Mouse (Mus musculus) kidney, adult 2 months (tissue): Measurements from ENCODE around the gene Nwd1. TPM values are rescaled to one million over a fixed set of nuclear protein-coding genes. Genes with fewer than 3 reads are reported as not detected.
"Not testable (repeated sequence)": the region's sequence is repeated elsewhere in the genome, so short reads cannot be mapped to it uniquely, and the experiment has no call there.

Source experiments
- DNase-seq: peaks from one replicate; pipeline ENCODE4 v3.0.0; 2021
- H3K27ac ChIP-seq: fragments of 200-500 bp; 2 replicates; pipeline ENCODE4 v1.5.1; 2012; ENCODE audit warnings: low read depth, low read length, control low read depth, inconsistent platforms; ENCODE audit not compliant: insufficient read depth
- H3K27me3 ChIP-seq: fragments of 200-500 bp; replicated peaks from 2 replicates; pipeline ENCODE4 v1.6.1; 2012; ENCODE audit warnings: mild to moderate bottlenecking, moderate library complexity, low read length, inconsistent platforms; ENCODE audit not compliant: control insufficient read depth, insufficient read depth
- H3K36me3 ChIP-seq: fragments of 200-500 bp; 2 replicates; pipeline ENCODE4 v1.6.1; 2012; ENCODE audit warnings: mild to moderate bottlenecking, moderate library complexity, low read length, inconsistent platforms; ENCODE audit not compliant: control insufficient read depth, insufficient read depth
- H3K4me1 ChIP-seq: fragments of 200-500 bp; 2 replicates; pipeline ENCODE4 v1.6.1; 2011; ENCODE audit warnings: low read length; ENCODE audit not compliant: control insufficient read depth, insufficient read depth
- H3K4me3 ChIP-seq: fragments of 200-500 bp; 2 replicates; pipeline ENCODE4 v1.5.1; 2011; ENCODE audit warnings: mild to moderate bottlenecking, low read depth, low read length, control low read depth; ENCODE audit not compliant: insufficient read depth
- CTCF ChIP-seq: fragments of 200-500 bp; conservative IDR thresholded peaks from 2 replicates; pipeline ENCODE4 v1.5.1; 2011; ENCODE audit warnings: low read depth, mild to moderate bottlenecking, control low read depth, low read length, moderate library complexity, mixed read lengths; ENCODE audit not compliant: insufficient read depth, insufficient read length
- POLR2A ChIP-seq: fragments of 200-500 bp; IDR thresholded peaks from one replicate; pipeline ENCODE4 v1.6.1; 2011; ENCODE audit warnings: low read depth, low read length, control low read depth
- WGBS: fragments of 180-500 bp; shearing (Covaris S2); methylation state at CpG from one replicate; pipeline ENCODE4 v1.1.7; 2018; 5-methylcytosine and 5-hydroxymethylcytosine counted together
- polyA plus RNA-seq: library from polyadenylated mRNA; depleted of rRNA; stranded (reverse); fragments of >200 nt; gene quantifications from 2 replicates; pipeline ENCODE4 v1.2.3, GENCODE M21; 2012

The Nwd1 gene
- polyA plus RNA-seq, 1 experiment: 0.08 TPM

DNA sequence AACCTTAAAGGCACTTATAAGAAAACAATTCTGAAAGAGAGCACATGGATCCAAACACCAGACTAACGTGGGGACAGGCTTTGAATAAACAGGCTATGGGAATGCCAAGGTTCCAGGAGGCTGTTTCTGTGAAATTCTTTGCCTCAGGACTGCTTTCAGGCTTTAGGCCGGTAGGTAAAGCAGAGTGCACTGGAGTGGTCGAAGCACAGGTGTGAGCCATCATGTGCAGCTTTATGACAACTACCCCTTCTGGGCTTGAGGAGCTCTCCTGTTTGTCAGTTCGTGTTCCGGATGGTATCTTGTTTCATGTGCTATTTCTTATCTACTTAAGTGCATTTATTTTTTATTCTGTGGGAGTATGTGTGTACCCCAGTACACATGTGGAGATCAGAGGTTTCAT, 30.8 kb downstream of the Nwd1 start:
- no peak for TF ChIP-seq CTCF
- TF ChIP-seq POLR2A: no peak
- no peak overlapping the region for H3K4me3 ChIP-seq
- H3K4me1 ChIP-seq: no peaks in the 10 kb centered on the region
- no peaks in the 10 kb centered on the region for H3K36me3 ChIP-seq
- 58% methylated on average over 5 of the region's 5 CpGs for WGBS
- no peaks in the 10 kb centered on the region for H3K27me3 ChIP-seq
- H3K27ac ChIP-seq: no peak overlapping the region
- no peak for DNase-seq

DNA sequence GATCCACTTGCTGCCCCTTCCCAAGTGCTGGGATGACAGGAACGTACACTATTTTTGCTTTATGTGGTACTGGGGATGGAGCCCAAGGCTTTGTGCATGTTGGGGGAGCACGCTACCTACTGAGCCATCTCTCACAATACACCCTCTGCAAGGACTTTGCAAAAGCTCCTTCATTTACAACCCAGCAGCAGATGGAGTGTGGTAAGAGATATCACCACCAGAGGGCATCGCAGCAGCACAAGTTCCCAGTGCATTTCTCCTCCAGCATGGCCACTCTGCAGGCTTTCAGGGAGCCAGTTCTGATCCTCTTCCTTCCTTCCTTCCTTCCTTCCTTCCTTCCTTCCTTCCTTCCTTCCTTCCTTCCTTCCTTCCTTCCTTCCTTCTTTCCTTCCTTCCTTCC, 33.6 kb downstream of the Nwd1 start:
- 14% methylated on average over 3 of the region's 3 CpGs for WGBS
- Histone ChIP-seq H3K4me1 (no peaks in the 10 kb centered on the region), H3K36me3 (no peaks in the 10 kb centered on the region), H3K27ac (no peak overlapping the region), H3K27me3 (no peaks in the 10 kb centered on the region), H3K4me3 (no peak overlapping the region)
- TF ChIP-seq CTCF (peak; percentile 83), POLR2A (no peak)
- peak; percentile 71 for DNase-seq

DNA sequence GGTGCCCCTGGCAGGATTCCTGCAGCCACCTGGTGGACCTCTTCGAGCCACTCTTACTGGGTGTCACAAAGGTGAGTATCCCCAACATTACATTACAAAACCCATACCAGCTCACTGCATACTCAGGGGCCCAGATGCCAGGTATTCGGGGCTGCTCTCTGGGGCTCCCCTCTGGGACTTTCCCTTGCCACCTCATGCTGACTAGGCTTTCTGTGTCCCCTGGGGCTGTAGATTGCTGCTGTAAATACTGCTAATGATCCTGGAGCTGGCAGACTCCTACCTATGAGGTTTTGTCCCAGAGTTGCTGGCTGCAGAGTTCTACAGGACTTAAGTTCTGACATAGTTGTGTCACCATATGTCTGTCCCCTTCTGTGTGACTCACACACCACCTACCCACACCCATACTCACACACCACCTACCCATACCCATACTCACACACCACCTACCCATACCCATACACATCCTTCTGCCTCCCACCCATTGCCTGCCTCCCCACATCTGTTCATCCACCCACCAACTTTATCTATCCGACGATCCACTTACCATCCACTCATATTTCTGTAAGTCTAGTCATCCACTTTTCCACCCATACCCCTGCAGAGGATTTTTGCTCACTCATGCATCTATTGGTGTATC, 35.7 kb downstream of the Nwd1 start:
- no peak overlapping the region for H3K27ac ChIP-seq
- 74% methylated on average over 4 of the region's 4 CpGs for WGBS
- H3K36me3 ChIP-seq: no peaks in the 10 kb centered on the region
- H3K27me3 ChIP-seq: no peaks in the 10 kb centered on the region
- DNase-seq: no peak
- no peaks in the 10 kb centered on the region for H3K4me1 ChIP-seq
- TF ChIP-seq POLR2A: no peak
- TF ChIP-seq CTCF: no peak
- H3K4me3 ChIP-seq: no peak overlapping the region

DNA sequence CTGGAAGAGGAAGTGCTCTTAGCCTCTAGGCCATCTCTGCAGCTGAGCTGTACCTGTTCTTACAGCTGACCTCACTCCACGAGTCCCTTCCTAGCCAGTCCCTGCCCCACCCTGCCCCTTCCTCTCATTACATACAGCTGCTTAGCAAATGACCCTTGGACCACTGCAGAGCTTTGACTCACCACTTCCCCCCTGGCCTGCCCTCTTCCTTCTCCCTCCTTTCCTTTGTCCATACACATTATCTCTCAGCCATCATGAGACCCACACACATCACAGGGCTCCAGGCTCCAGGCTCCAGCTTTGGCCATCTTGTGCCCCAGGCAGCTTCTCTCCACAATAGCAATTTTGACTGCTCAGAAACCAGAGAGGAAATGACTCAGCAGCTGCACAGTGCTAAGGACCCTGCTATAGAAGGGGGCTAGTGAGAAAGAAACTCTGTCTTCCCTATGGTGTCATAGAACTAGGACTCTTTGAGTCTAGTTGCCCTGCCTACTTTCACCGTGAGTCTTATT, 36.6 kb downstream of the Nwd1 start:
- WGBS: 40% methylated on average over 2 of the region's 2 CpGs
- no peaks in the 10 kb centered on the region for H3K27me3 ChIP-seq
- H3K4me3 ChIP-seq: no peak overlapping the region
- no peaks in the 10 kb centered on the region for H3K36me3 ChIP-seq
- no peak for DNase-seq
- TF ChIP-seq CTCF: no peak
- no peak for TF ChIP-seq POLR2A
- H3K4me1 ChIP-seq: no peaks in the 10 kb centered on the region
- H3K27ac ChIP-seq: no peak overlapping the region

DNA sequence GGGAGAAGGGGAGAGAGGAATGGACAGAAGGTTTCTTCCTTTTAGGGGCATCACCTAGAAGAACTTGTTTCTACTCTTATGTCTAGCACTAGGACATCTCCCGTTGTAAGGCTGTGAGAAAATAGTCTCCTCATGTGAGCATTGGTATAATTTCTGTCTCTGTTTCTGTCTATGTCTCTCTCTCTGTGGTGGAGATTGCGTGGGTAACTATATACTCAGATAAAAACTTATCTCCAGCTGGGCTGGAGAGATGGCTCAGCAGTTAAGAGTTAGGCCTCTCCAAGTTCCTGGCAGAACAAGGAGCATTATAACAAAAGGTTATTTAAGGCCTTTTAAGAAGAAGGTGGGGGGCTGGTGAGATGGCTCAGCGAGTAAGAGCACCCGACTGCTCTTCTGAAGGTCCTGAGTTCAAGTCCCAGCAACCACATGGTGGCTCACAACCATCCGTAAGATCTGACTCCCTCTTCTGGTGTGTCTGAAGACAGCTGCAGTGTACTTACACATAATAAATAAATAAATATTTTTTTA, 37.1 kb downstream of the Nwd1 start:
- DNase-seq: not testable (repeated sequence)
- 93% methylated on average over 5 of the region's 5 CpGs for WGBS

DNA sequence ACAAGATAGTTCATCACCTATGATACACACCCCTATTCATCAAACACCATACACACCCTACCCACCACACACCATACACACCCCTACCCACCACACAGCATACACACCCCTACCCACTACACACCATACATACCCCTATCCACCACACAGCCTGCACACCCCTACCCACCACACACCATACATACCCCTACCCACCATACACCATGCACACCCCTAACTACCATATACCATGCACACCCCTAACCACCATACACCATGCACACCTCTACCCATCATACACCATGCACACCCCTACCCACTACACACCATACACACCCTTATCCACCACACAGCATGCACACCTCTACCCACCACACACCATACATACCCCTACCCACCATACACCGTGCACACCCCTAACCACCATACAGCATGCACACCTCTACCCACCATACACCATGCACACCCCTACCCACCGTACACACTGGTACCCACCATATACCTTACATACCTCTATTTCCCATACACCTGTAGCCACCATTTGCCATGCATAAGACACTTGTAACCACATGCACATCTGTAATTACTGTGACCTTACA, 51.9 kb downstream of the Nwd1 start:
- no peaks in the 10 kb centered on the region for H3K27me3 ChIP-seq
- no peaks in the 10 kb centered on the region for H3K4me1 ChIP-seq
- TF ChIP-seq CTCF: no peak
- TF ChIP-seq POLR2A: no peak
- no peak overlapping the region for H3K27ac ChIP-seq
- DNase-seq: no peak
- H3K4me3 ChIP-seq: no peak overlapping the region
- no peaks in the 10 kb centered on the region for H3K36me3 ChIP-seq
- 97% methylated on average over 2 of the region's 2 CpGs for WGBS

More for the DNA sequence above, 37.1 kb downstream of the Nwd1 start:
- not testable (repeated sequence) for H3K27ac ChIP-seq, H3K27me3 ChIP-seq, H3K36me3 ChIP-seq, H3K4me1 ChIP-seq, H3K4me3 ChIP-seq

DNA sequence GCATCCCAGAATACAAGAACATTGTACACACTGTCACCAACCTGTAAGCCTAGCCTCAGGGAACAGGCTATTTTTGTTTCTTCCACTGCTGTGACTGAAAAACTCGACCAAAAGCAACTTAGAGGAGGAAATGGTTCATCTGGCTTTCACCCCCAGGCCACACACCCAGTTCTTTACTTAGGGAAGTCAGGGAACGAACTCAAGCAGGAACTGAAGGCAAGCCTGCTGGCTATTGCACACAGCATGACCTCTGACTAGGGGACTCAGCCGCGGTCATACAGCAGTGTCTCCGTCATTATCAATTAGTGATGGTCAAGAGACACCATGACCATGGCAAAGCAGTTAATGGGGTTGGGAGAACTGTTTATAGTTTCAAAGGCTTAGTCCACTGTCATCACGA, 66.1 kb downstream of the Nwd1 start:
- no peak for DNase-seq
- WGBS: 53% methylated on average over 6 of the region's 6 CpGs
- Histone ChIP-seq H3K4me1 (no peaks in the 10 kb centered on the region), H3K4me3 (no peak overlapping the region), H3K27me3 (no peaks in the 10 kb centered on the region), H3K36me3 (no peaks in the 10 kb centered on the region), H3K27ac (no peak overlapping the region)
- TF ChIP-seq CTCF (no peak), POLR2A (no peak)

DNA sequence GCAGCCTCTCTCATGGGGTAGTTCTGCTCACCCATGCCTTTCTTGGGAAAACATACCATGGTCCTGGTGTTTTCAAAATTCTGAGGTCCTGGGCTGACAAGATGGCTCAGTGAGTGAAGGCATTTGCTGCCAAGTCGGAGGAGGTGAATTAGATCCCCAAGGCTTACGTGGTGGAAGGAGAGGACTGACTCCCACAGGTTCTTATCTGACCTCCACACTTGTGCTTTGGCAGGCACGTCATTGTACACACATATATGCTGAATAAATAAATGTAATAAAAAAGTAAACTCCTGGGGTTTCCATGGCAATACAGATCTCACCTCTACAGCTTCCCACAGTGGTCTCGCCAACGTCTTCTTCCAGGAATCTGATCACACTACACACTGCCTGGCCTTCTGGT, 70.1 kb downstream of the Nwd1 start:
- 78% methylated on average over 5 of the region's 5 CpGs for WGBS
- no peak overlapping the region for H3K27ac ChIP-seq

More for the DNA sequence above, 70.1 kb downstream of the Nwd1 start:
- Histone ChIP-seq H3K27me3 (no peaks in the 10 kb centered on the region), H3K4me3 (no peak overlapping the region), H3K4me1 (no peaks in the 10 kb centered on the region), H3K36me3 (no peaks in the 10 kb centered on the region)
- no peak for DNase-seq
- no peak for TF ChIP-seq CTCF
- no peak for TF ChIP-seq POLR2A
